Comparison of ENCODE assay signal across 16 mouse cellular contexts in the genomic region with DNA sequence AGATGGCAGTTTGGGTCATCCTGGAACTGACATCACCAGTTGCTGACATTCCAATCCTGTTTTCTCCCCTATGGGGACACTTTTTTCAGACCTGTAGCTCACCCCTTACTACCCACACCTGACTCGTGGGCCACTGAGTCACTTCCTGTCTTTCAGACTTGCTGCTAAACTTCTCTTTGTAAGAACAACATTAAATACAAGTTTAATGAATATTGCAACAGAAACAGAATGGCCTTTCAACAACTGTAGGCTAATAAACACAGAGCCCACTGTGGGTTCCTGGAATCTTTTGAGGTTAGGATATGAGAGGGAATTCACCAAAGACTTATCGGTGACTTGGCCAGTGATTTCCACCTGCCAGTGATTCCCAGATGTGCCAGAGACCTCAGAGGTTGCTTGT.
DNase-seq lines count a peak whose midpoint lies in the region; TF ChIP-seq lines count a peak whose summit lies in the region.
"Had no signal": no experiment of that assay in that cellular context is flagged by ENCODE, and none has a peak within 500 bp of the region (broad histone marks: within the 10 kb centered on the region; RNA-seq: fewer than 3 reads in every experiment).

No protein-coding gene starts in this region.

- peak overlapping the region; percentile 81 for H3K27ac ChIP-seq in layer of hippocampus, adult 2 months
- H3K27ac ChIP-seq: forebrain, embryonic 15.5 days; liver, embryonic 14.5 days had no signal

- H3K36me3 ChIP-seq in myocyte (ENCODE audit: control insufficient read depth, insufficient read depth) = no peaks in the 10 kb centered on the region
- H3K36me3 ChIP-seq: forebrain, embryonic 15.5 days had no signal

- H3K4me2 ChIP-seq in myocyte (ENCODE audit: low read depth) = peak overlapping the region; percentile 92
- H3K4me2 ChIP-seq: forebrain, embryonic 15.5 days had no signal

- H3K27me3 ChIP-seq in myocyte (ENCODE audit: control insufficient read depth, insufficient read depth, insufficient read length) = no peaks in the 10 kb centered on the region
- H3K27me3 ChIP-seq: forebrain, embryonic 15.5 days; Patski had no signal

- H3ac ChIP-seq in myocyte (ENCODE audit: control insufficient read depth, insufficient read length) = no peak overlapping the region

- H3K79me2 ChIP-seq in myocyte (ENCODE audit: control insufficient read depth, insufficient read depth) = peaks cover 89% of the 10 kb centered on the region

- no peak for TF ChIP-seq POLR2A in myocyte (IDR thresholded peaks at IDR 0.05; ENCODE audit: insufficient read length, low read depth)

- TF ChIP-seq CTCF in layer of hippocampus, adult 2 months (conservative IDR thresholded peaks at IDR 0.05) = no peak

- DNase-seq in layer of hippocampus, adult 2 months (ENCODE audit: low spot score in 2 of 2) = no peak
- no peak for DNase-seq in layer of hippocampus, postnatal 14 days (ENCODE audit: low spot score in 2 of 2)
- DNase-seq in A20 (ENCODE audit: low read depth, low spot score) = peak; percentile 28
- peak; percentile 30 for DNase-seq in NIH3T3 (ENCODE audit: low read depth)
- DNase-seq in MN1 (ENCODE audit: low spot score) = no peak
- DNase-seq in T-cell, adult 2 months (ENCODE audit: low spot score) = no peak
- no peak for DNase-seq in right cerebral cortex, adult 18-20 months
- DNase-seq: adrenal gland, postnatal 36 days; embryo, embryonic 11 days; kidney, adult 11 months; kidney, postnatal 14 days; thymus, adult 18-20 months had no signal

- H3K4me3 ChIP-seq in layer of hippocampus, adult 2 months = no peak overlapping the region
- H3K4me3 ChIP-seq in myocyte = no peak overlapping the region
- H3K4me3 ChIP-seq: forebrain, embryonic 15.5 days had no signal

TF ChIP-seq in myocyte, 11 proteins besides CTCF, POLR2A, EP300 and RAD21:
- TF ChIP-seq E2F4 (IDR thresholded peaks at IDR 0.05; ENCODE audit: insufficient read depth) (no peak), CEBPB (IDR thresholded peaks at IDR 0.05; ENCODE audit: insufficient read depth, poor library complexity, severe bottlenecking) (peak; percentile 71; the same call in 1 of the 2 replicates), MYOD1 (IDR thresholded peaks at IDR 0.05; ENCODE audit: control insufficient read depth in 1 of 3, insufficient read length in 2 of 3, low read depth in 2 of 3) (no peak)
TF ChIP-seq in myocyte: peak in this region for 1.

Comparison
In these comparisons a context has a peak if more than half of its experiments do, and no peak if none do; other contexts are left out.
1. DNase-seq: peak in A20 (single experiment) and NIH3T3 (single experiment); none in layer of hippocampus, adult 2 months (0 of 2), layer of hippocampus, postnatal 14 days (0 of 2), MN1 (single experiment), T-cell, adult 2 months (single experiment) and right cerebral cortex, adult 18-20 months (single experiment).